Mouse (Mus musculus): ENCODE measurements around the gene Cck.

The Cck gene

DNA sequence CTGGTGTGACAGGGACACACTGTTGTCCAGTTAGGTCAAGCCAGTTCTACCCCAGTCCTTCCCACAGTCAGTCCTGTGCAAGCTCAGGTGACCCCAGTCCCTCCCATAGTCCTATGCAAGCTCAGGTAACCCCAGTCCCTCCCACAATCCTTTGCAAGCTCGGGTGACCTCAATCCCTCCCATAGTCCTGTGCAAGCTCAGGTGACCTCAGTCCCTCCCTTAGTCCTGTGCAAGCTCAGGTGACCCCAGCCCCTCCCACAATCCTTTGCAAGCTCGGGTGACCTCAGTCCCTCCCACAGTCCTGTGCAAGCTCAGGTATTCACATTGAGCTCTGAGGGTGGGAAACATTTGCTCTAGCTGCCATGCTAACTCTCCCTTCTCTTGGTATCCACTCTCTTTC lies 35.5 kb downstream of the Cck start:
- no peak for DNase-seq (ENCODE audit: low spot score in 2 of 2)

GRCm38 (mm10) chr9:121458466-121458865 lies 37.0 kb downstream of the Cck start:
- no peak for DNase-seq (ENCODE audit: low spot score in 2 of 2)

DNA sequence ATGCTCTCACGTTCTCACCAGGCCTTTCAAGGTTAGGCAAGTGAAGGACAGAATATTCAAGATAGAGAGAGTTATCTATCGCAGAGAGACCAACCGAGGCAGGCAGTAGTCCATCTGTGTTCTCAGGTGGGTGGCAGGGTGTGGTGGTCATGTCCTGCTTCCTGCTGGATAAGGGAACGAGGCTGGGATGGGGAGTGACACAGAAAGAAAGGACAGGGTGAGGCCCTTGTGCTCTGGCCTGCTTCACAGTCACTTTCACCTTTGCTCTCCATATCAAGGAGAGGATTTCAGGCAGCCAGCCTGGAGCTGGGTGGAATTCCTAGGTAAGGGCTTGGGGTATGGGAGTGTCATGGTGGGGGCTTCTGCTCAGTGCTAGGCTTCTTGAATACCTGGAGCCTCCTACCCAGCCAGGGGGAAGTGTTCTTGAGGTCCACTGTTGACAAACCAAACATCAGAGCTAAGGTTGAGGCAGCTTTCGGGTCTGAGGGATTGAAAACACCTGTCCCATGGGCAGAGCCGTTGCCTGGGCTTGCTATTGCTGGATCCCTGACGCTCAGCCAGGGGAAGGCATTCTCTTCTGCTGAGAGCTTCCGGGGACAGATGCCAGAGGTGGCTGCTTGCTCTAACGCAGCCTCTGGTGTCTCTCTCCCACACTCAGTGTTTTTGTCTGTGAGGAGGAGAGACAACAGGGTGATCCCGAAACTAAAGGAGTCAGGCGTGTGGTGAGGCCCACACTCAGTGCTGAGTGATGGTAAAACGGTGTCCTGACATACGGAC lies 38.6 kb downstream of the Cck start:
- DNase-seq (ENCODE audit: low spot score in 2 of 2): no peak

DNA sequence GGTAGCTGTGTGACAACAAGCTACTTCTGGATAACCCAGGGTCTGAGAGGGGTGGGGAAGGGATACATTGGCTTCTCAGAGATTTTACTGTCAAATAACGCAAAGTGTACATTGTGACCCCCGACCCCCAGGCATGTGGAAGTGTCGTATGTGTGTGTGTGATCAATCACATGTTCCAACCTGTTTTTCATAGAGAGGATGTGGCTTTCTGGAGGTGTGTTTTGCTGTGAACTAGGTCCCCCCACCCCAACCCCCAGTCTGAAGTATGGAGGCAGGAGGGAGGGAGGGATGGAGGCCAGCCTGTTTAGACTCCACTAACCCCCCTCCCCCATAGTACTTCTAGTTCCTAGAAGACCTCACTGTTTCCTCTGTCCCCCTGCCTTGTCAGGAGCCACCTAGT lies 40.6 kb downstream of the Cck start:
- no peak for DNase-seq (ENCODE audit: low spot score in 2 of 2)

DNA sequence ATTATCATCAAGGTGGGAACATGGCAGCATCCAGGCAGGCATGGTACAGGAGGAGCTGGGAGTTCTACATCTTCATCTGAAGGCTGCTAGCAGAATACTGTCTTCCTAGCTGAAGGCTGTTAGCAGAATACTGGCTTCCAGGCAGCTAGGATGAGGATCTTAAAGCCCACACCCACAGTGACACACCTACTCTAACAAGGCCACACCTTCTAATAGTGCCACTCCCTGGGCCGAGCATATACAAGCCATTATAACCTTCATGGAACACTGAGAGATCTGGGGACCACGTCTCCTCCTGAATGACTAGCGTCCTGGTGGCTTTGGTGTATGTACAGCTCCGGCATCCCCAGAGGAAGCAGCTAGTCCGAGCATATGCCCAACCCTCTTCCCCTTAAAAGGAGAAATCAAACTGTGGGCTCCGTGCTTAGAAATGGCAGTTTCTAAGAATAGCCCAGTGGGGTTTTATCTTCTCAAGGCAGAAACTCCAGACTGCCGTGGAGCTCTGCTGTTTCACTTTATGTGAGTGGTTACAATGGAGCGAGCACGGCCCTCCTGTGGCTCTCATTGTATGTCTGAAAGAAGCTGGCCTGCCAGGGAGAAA lies 43.1 kb downstream of the Cck start:
- peak in 1 of 2 experiments; percentile 65 for DNase-seq (ENCODE audit: low spot score in 2 of 2)

DNA sequence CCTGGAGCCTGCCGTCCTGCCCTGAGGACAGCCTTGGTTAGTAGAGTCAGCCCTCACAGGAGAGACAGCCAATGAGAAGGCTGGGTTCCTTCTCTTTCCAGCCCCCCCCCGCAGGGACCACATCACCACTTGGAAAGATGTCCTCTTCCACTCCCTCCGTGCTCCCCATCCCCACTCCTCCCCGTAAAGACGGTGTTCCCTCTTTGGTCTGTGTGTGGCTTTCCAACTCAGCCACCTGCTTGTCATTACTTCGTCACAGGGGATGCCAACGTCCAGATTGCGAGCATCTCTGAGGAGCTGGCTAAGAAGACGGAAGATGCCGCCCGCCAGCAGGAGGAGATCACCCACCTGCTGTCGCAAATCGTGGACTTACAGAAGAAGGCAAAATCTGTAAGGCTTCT lies 49.1 kb downstream of the Cck start:
- DNase-seq (ENCODE audit: low spot score in 2 of 2): peak; percentile 50 to 68

DNA sequence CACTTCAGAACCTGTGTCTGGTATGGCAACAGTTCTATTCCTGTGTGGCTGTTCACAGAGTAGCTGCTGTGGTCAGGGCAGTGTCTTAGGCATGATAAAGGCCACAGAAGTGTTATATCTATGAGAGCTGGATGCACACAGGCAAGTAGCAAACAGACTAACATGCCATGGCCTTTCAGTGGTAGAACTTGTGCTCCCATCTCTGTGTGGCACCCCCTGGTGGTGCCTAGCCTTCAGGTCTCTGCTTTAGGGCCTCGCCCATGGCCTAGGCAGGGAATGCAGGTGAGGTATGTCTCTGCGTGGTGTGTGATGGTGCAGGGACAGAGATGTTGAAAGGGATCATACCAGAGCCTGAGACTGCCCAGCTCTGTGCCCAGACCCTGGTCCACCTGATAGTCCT lies 50.1 kb downstream of the Cck start:
- no peak for DNase-seq (ENCODE audit: low spot score in 2 of 2)

GRCm38 (mm10) chr9:121444367-121444707 lies 51.2 kb downstream of the Cck start:
- no peak for DNase-seq (ENCODE audit: low spot score in 2 of 2)

GRCm38 (mm10) chr9:121443696-121444366 lies 51.7 kb downstream of the Cck start:
- no peak for DNase-seq (ENCODE audit: low spot score in 2 of 2)

- DNase-seq (ENCODE audit: low spot score in 2 of 2): no peak
These were observed 53.3 kb downstream of the Cck start for GRCm38 (mm10) chr9:121442145-121442544.

All from right cerebral cortex, postnatal 36 days (tissue).